Mouse (Mus musculus) splenic B cell, adult 2 months (primary cell): ENCODE data around the gene Uvrag.

ENCODE experiments used
- DNase-seq: peaks from one replicate; pipeline ENCODE4 v3.0.0-alpha.2; 2011; ENCODE audit warnings: low read depth, low spot score
- H3K27me3 ChIP-seq: 2 replicates; pipeline ENCODE4 v1.6.1; 2012; ENCODE audit warnings: mild to moderate bottlenecking, low read length, moderate library complexity, mixed read lengths; ENCODE audit not compliant: control insufficient read depth, poor library complexity, insufficient read depth, severe bottlenecking
- H3K36me3 ChIP-seq: 2 replicates; pipeline ENCODE4 v1.6.1; 2012; ENCODE audit warnings: mild to moderate bottlenecking, low read length, moderate library complexity, mixed read lengths; ENCODE audit not compliant: control insufficient read depth, poor library complexity, insufficient read depth, severe bottlenecking

Uvrag gene

GRCm38 (mm10) chr7:99114006-99114726, 26.8 kb downstream of the Uvrag start:
- peaks cover 10% of the 10 kb centered on the region; the same call in 1 of the 2 replicates for H3K36me3 ChIP-seq
- H3K27me3 ChIP-seq = no peaks in the 10 kb centered on the region
- DNase-seq = no peak

GRCm38 (mm10) chr7:99107566-99107965, 33.4 kb downstream of the Uvrag start:
- peak; percentile 71 for DNase-seq
- H3K27me3 ChIP-seq = no peaks in the 10 kb centered on the region; the same call in 1 of the 2 replicates

GRCm38 (mm10) chr7:99106714-99107270, 34.1 kb downstream of the Uvrag start:
- no peak for DNase-seq
- Histone ChIP-seq H3K36me3 (peaks cover 4% of the 10 kb centered on the region; the same call in 1 of the 2 replicates), H3K27me3 (no peaks in the 10 kb centered on the region; the same call in 1 of the 2 replicates)

More at GRCm38 (mm10) chr7:99107566-99107965, 33.4 kb downstream of the Uvrag start:
- peaks cover 8% of the 10 kb centered on the region; the same call in 1 of the 2 replicates for H3K36me3 ChIP-seq

GRCm38 (mm10) chr7:99101767-99102593, 39.0 kb downstream of the Uvrag start:
- DNase-seq = peak; percentile 84
- Histone ChIP-seq H3K36me3 (peaks cover 15% of the 10 kb centered on the region), H3K27me3 (no peaks in the 10 kb centered on the region; the same call in 1 of the 2 replicates)

GRCm38 (mm10) chr7:99101076-99101475, 39.9 kb downstream of the Uvrag start:
- DNase-seq = no peak
- H3K27me3 ChIP-seq = no peaks in the 10 kb centered on the region; the same call in 1 of the 2 replicates
- peaks cover 13% of the 10 kb centered on the region for H3K36me3 ChIP-seq

- Histone ChIP-seq H3K27me3 (no peaks in the 10 kb centered on the region), H3K36me3 (peaks cover 14% of the 10 kb centered on the region)
- no peak for DNase-seq
Measured at GRCm38 (mm10) chr7:99100573-99100972, 40.4 kb downstream of the Uvrag start.

GRCm38 (mm10) chr7:99100087-99100486, 40.9 kb downstream of the Uvrag start:
- Histone ChIP-seq H3K36me3 (peaks cover 15% of the 10 kb centered on the region), H3K27me3 (no peaks in the 10 kb centered on the region)
- no peak for DNase-seq

- no peaks in the 10 kb centered on the region for H3K27me3 ChIP-seq
- H3K36me3 ChIP-seq = peaks cover 17% of the 10 kb centered on the region
- no peak for DNase-seq
Measured at GRCm38 (mm10) chr7:99097781-99098180, 43.2 kb downstream of the Uvrag start.

- H3K27me3 ChIP-seq = no peaks in the 10 kb centered on the region
- no peak for DNase-seq
- peaks cover 17% of the 10 kb centered on the region for H3K36me3 ChIP-seq
Measured at GRCm38 (mm10) chr7:99097128-99097527, 43.8 kb downstream of the Uvrag start.

GRCm38 (mm10) chr7:99095191-99095590, 45.8 kb downstream of the Uvrag start:
- peak; percentile 75 for DNase-seq
- H3K36me3 ChIP-seq = peaks cover 17% of the 10 kb centered on the region
- no peaks in the 10 kb centered on the region for H3K27me3 ChIP-seq

- DNase-seq = no peak
- H3K36me3 ChIP-seq = peaks cover 17% of the 10 kb centered on the region
Measured at GRCm38 (mm10) chr7:99094336-99094735, 46.6 kb downstream of the Uvrag start.

GRCm38 (mm10) chr7:99091915-99092645, 48.9 kb downstream of the Uvrag start:
- DNase-seq = no peak
- H3K36me3 ChIP-seq = peaks cover 4% of the 10 kb centered on the region; the same call in 1 of the 2 replicates
- no peaks in the 10 kb centered on the region for H3K27me3 ChIP-seq

More at GRCm38 (mm10) chr7:99094336-99094735, 46.6 kb downstream of the Uvrag start:
- no peaks in the 10 kb centered on the region for H3K27me3 ChIP-seq

- H3K36me3 ChIP-seq = peaks cover 7% of the 10 kb centered on the region
- no peak for DNase-seq
- H3K27me3 ChIP-seq = no peaks in the 10 kb centered on the region
Measured at GRCm38 (mm10) chr7:99089716-99090115, 51.2 kb downstream of the Uvrag start.
